Mouse (Mus musculus): ENCODE measurements around the gene Unc13d.

DNA sequence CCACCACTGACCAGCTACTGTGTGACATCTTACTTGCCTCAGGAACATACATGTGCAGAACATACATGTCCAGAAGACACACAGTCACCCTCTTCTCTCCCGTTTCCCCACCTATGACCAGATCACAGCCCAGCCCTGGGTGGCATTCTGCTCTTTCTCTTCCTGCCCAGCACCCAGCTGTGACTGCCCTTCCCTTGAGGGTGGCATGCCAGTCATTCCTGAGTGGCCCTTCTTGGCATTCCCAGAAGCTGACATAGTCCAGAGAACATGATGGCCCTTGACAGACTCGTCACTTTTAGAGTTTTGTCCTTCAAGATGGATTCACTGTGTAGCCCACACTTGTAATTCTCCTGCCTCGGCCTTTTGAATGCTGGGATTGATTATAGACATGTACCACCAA, 5.2 kb downstream of the Unc13d start:
- no peak for TF ChIP-seq CTCF (IDR thresholded peaks at IDR 0.05; ENCODE audit: low read depth)
- TF ChIP-seq EP300 (IDR thresholded peaks at IDR 0.05; ENCODE audit: low read depth) = no peak

All from heart, postnatal 0 days (tissue).